Mouse (Mus musculus): ENCODE results near the gene Gys1.

Gene Gys1

GRCm38 (mm10) chr7:45434203-45435015, at the start of gene Gys1:
Gene Gys1 (plus strand): TSS chr7:45434844.
- in situ Hi-C loops (cut with MboI, MseI), result no loop called here

- in situ Hi-C loops (cut with MboI, MseI), result no loop called here
These were observed 48.6 kb upstream of the Gys1 start for GRCm38 (mm10) chr7:45386077-45386476.

- in situ Hi-C loops (cut with MboI, MseI), result loop anchor here (5.0 kb wide), 1 partner anchor 78 kb away; no protein-coding TSS in a partner anchor
These were observed 39.5 kb upstream of the Gys1 start for GRCm38 (mm10) chr7:45395129-45395541.

GRCm38 (mm10) chr7:45395578-45396336, 38.9 kb upstream of the Gys1 start, which contains the start of gene Snrnp70:
Gene Snrnp70 (minus strand): TSS chr7:45395742.
- in situ Hi-C loops (cut with MboI, MseI), result loop anchor here (5.0 kb wide), 1 partner anchor 78 kb away; no protein-coding TSS in a partner anchor

GRCm38 (mm10) chr7:45396337-45396775, 38.3 kb upstream of the Gys1 start:
- in situ Hi-C loops (cut with MboI, MseI), result loop anchor here (5.0 kb wide), 1 partner anchor 79 kb away; no protein-coding TSS in a partner anchor

- in situ Hi-C loops (cut with MboI, MseI), result loop anchor here (5.0 kb wide), 1 partner anchor 79 kb away; no protein-coding TSS in a partner anchor
These were observed 37.9 kb upstream of the Gys1 start for GRCm38 (mm10) chr7:45396787-45397186.

GRCm38 (mm10) chr7:45401521-45402085, 33.0 kb upstream of the Gys1 start:
- in situ Hi-C loops (cut with MboI, MseI), result no loop called here

- in situ Hi-C loops (cut with MboI, MseI), result no loop called here
These were observed 30.9 kb upstream of the Gys1 start for GRCm38 (mm10) chr7:45403532-45404261.

- in situ Hi-C loops (cut with MboI, MseI), result no loop called here
These were observed 29.3 kb upstream of the Gys1 start, which contains the start of gene Kcna7 for GRCm38 (mm10) chr7:45405091-45406075. Gene Kcna7 (plus strand): TSS chr7:45405653.

- in situ Hi-C loops (cut with MboI, MseI), result no loop called here
These were observed 28.2 kb upstream of the Gys1 start for GRCm38 (mm10) chr7:45406157-45407156.

- in situ Hi-C loops (cut with MboI, MseI), result no loop called here
These were observed 26.8 kb upstream of the Gys1 start for GRCm38 (mm10) chr7:45407836-45408235.

- in situ Hi-C loops (cut with MboI, MseI), result no loop called here
These were observed 26.3 kb upstream of the Gys1 start for GRCm38 (mm10) chr7:45408351-45408750.

- in situ Hi-C loops (cut with MboI, MseI), result no loop called here
These were observed 25.7 kb upstream of the Gys1 start for GRCm38 (mm10) chr7:45408949-45409348.

- in situ Hi-C loops (cut with MboI, MseI), result no loop called here
These were observed 25.0 kb upstream of the Gys1 start for GRCm38 (mm10) chr7:45409497-45410163.

- in situ Hi-C loops (cut with MboI, MseI), result no loop called here
These were observed 22.2 kb upstream of the Gys1 start for GRCm38 (mm10) chr7:45412421-45412820.

- in situ Hi-C loops (cut with MboI, MseI), result no loop called here
These were observed 21.4 kb upstream of the Gys1 start, which contains the start of gene Ntf5 for GRCm38 (mm10) chr7:45413113-45413863. Gene Ntf5 (plus strand): TSS chr7:45413695.
